Mouse (Mus musculus) hindlimb bud, embryonic 11.5 days (tissue): ENCODE results near the gene Gdf9.

Source experiments
- DNase-seq: peaks from one replicate; pipeline ENCODE4 v3.0.0-alpha.2; 2012; ENCODE audit warnings: low read depth, low spot score; ENCODE audit errors: extremely low spot score

Gdf9 gene

DNA sequence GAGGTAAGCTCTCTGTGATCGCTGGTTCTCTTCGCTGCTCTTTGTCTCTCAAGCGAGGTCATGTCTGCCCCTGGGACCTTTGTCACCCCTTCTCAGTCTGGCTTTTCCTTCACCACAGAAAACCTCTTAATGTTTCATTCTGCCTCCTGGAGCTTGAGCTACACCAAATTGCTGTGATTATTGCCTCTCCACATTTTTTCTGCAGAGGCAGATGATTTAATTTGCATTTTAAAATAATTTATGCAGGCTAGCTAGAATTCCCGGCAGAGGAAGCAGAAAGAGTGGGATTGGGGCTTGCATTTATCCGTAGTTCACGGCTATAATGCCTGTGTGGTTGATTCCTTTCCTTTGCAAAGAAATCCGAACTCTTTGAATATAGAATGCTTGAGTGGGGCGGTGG, 44.8 kb downstream of the Gdf9 start:
- DNase-seq = no peak

DNA sequence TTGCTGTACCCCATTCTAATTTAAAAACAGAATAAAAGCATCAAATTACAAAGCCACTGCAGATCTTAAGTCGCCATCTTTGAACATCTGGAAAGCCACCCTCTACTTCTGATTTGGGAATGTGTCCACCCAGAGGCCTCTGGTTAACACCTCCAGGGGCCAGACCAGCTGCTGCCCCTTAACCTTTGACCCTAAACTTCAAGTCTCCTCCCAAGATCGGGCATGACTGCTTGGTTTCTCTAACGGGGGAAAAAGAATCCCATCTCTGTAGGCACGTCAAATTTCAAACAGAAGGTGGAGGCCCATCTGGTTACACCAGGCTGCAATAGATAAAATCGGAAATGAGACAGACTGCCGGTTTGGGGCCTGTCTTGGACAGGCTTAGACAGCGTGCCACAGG, 47.0 kb downstream of the Gdf9 start:
- no peak for DNase-seq

DNA sequence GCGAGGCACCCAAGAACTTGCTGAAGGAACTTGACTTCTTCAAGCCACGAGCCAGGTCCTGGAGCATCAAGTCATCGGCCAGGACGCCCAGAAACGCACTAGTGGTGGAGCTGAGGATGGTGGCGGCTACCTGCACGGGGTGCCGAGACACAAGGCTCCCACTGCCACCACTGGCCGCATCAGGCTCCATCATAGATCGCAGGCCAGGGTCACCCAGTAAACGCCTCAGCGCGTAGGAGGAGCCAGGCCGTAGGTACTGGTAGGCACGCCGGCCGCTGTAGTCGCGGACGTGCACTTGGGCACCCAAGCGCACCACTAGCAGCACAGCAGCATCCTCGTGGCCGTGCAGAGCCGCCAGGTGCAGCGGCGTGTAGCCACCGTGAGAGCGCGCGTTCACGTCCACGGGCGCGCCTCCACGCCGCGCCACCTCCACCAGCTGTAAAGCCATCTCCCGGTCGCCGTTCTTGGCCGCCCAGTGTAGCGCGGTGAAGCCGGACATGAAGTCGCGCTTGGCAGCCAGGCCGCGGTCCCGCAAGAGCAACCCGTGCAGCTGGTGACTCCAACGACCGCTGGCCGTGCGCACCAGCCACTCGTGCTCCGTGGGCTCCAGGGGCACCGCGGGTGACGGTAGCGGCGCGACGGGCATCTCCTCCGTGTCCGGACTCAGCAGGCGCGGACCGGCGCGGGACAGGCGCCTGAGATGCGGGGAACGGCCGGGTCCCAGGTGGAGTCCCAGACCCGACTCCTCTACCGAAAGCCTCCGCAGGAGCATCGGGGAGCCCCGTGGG, 47.8 kb downstream of the Gdf9 start:
- DNase-seq = no peak

DNA sequence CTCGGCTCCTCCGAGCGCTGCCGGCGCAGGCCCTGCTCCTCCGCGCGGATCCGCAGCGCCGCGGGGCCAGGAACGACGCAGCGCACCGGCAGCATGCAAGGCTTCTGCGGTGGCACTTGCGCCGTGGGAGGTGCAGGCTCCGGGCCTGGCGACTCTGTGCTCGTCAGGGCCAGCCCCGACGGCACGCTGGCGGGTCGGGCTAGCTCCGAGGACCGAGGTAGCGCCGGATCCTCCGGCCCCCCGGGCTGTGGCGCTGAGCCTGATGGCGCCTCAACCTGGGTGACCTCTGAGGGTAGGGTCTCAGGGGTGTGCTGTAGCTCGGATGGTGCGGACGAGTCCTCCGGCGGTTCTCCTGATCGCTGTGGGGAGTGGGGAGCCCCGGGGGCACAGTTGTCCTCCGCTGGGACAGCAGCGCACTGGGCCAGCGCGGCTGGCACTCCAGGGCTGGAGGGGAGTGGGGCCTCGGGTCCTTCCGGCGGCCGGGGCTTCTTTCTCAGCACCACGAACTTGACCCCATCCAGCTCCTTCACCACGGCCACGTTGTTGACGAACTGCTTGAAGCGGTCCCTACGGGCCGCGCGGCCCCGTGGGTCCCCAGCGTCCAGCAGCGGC, 48.5 kb downstream of the Gdf9 start:
- DNase-seq = no peak

DNA sequence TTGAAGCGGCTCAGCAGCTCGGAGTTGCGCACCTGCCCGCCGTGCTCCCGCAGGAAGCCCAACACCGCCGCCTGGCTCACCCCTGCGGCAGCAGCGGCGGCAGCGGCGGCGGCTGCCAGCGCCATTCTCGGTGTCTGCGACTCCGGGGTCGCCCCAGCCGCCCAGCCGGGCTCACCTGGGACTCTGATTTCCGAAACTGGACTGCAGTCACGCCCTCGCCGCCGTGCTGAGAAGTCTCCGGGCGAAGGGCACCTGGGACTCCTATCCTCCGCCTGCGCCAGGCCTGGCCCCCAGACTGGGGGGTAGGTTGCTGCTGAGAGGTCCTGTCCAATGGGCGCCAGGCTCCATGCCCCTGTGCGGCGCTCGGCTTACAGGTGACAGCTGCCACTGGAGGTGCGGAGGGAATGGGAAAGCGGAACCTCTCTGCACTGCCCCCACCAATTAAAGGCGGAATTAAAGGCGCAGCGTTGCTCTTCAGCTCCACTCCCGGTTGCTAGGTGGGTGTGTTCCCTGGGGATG, 49.0 kb downstream of the Gdf9 start, which contains the start of the genes Gm9945 and Sowaha:
Gene Gm9945 (plus strand): TSS at position 384 of the 519 bp plus-strand sequence.
Gene Sowaha (minus strand): TSS at position 492 of the 519 bp plus-strand sequence.
- no peak for DNase-seq

DNA sequence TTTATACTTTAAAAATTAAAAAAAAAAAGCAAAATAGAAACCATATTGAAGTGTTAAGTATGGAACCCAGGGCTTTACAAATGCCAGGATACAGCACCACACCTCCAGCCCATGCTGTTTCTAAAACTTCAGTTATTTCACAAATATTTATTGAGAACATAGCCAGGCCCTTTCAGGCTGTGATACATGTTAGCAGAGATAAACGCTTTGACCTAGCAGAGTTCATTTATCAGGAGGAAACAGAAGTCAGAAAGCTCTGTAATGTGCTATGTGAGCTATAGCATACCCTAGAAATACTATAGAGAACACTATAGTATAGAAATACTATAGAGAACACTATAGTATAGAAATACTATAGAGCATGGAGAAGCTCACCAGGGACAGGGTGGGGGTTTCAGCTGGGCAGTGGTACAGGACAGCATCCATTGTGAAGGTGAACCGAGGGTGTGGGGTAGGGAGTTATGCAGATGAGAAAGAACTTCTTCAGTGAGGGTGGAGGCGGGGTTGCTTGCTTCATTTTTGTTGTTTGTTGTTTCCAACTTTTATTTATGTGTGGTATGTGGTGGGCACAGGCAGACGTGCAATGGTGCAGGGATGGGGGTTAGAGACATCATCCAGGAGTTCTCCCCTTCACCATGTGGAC, 50.4 kb downstream of the Gdf9 start:
- DNase-seq = no peak

DNA sequence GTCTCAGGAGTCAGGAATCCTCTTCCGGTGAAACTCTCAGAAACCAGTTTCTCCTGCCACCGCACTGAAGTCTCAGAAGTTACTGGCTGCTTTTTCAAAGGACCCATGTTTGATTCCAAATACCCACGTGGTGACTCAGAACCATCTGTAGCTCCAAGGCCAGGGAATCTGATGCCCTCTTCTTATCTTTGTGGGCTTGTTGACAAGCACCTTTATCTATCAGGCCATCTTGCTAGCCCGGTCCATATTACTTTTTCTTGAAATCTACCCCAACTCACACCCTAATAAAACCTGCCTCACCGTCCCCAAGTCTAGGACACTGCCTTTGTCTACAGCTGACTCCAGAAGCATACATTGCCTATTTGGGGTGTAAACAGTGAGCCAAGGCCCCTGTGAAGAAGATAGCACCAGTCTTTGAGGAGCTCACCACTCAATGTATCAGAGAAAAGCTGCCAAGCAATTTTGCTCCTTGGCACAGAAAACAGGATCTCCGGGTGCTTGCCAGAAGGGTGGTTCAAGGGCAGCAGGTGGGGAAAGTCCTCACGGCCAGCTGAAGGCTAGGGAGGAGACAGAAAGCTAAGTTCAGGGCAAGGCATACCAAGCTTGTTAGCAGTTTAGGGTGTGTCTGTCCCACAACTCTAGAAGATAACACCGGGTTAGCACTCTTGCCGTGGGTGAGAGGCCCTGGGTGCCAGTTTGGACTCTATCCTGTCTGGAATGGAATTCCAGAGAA, 52.5 kb downstream of the Gdf9 start:
- DNase-seq = no peak

DNA sequence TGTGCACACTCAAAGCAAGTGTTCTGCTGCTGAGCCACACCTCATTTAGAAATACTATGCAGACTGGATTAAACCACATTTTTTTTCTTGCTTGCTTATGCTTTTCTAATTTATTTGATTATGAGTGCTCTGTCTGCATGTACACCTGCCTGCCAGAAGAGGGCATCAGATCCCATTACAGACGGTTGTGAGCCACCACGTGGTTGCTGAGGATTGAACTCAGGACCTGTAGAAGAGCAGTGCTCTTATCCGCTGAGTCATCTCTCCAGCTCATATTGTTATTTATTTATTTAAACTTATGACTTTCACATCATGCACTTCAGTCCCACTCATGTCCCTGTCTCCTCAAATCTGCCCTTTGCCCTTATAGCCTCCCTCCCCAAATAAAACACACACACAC, 54.9 kb downstream of the Gdf9 start:
- no peak for DNase-seq

DNA sequence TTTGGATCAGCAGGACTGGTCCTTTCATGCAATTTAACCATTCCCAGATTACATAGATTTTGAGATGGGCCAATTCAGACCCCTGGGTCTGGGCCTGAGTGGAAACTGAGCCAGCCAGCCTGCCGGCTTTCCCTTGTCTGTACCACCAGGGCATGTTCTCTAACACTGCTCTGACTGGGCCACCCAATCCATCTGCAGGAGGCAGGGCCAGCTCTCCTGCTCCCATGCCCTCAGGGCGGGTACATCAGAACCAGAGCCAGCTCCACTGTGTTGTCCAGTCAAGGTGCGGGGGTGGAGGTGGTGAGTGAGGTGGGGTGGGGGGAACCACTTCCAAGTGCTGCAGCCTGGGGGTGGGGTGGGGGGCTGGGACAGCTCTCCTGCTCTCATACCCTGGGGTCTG, 55.5 kb downstream of the Gdf9 start:
- no peak for DNase-seq

DNA sequence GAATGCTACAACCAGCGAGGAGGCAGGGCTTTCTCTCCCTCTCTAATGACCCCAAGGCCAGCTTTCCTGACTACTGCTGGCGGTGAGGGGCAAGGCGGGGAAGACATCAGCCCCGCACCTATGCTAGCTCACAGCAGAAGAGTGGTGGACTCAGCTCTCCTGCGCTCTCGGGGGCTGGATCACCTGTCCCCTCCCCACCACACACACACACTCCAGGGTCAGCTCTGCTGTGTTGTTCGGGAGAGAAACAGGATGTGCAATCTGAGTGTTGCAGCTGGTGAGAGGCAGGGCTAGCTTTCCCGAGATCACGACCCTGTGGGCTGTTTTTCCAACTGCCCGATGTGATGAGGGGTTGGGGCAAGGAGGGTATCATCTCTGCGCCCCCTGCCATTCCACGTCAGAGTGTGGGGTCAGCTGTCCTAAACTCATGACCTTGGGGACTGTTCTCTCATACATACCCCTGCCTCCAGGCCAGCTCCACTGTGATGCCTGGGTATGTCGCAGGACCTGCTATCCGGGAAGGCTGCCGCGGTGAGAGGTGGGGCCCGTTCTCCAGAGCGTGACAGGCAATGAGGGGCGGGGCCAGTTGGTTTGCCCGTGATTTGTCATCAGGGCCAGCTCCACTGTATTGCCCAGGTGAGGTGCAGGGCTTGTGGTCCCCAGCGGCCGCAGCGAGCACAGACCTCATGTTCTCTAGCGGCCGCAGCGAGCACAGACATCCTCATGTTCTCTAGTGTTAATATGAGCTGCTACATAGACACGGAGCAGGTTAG, 56.2 kb downstream of the Gdf9 start:
- no peak for DNase-seq
